Mouse (Mus musculus) hematopoietic stem cell, adult 5-6 weeks (primary cell): Measurements from ENCODE around the gene Ros1. TPM values are rescaled to one million over a fixed set of nuclear protein-coding genes. Genes with fewer than 3 reads are reported as not detected.

Source experiments
- ATAC-seq, 2 experiments: fragments of 125-278 bp in 1 of 2; replicated peaks in 1 of 2; 2 replicates each; pipeline ENCODE4 v1.8.0; 2016 to 2017; ENCODE audit warnings: inconsistent platforms in 2 of 2, mild to moderate bottlenecking in 2 of 2, moderate number of reproducible peaks in 2 of 2, low read depth in 1 of 2, moderate TSS enrichment in 1 of 2; ENCODE audit not compliant: low FRiP score in 2 of 2, poor library complexity in 2 of 2, severe bottlenecking in 2 of 2, insufficient read depth in 1 of 2, low TSS enrichment in 1 of 2
- total RNA-seq: library from RNA; stranded (forward); fragments of 172-1452, 232-1000 nt; gene quantifications from 2 replicates; pipeline ENCODE4 v1.2.3, GENCODE M21; 2017

Ros1 gene
- total RNA-seq, 1 experiment from 2014 or later: not detected

GRCm38 (mm10) chr10:52170489-52170888, 24.6 kb downstream of the Ros1 start:
- no peak for ATAC-seq

DNA sequence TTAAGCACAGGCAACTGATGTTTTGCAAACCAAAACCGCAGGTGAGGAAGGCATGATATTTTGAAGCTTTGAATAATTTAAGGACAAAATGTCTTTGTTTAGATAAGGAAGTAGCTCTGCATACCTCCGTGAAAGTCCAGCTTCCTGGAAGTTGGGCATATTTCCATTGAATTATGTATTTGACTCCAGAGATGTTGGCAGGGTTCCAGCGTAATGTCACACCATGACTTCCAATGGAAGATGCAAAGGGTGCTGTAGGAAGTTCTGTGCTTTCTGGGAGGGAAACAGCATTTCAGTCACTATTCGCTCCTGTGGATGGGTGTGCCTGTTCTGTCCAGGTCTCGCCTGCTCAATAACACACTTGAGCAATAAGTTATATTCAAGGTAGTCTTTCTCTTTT, 25.2 kb downstream of the Ros1 start:
- ATAC-seq: no peak

DNA sequence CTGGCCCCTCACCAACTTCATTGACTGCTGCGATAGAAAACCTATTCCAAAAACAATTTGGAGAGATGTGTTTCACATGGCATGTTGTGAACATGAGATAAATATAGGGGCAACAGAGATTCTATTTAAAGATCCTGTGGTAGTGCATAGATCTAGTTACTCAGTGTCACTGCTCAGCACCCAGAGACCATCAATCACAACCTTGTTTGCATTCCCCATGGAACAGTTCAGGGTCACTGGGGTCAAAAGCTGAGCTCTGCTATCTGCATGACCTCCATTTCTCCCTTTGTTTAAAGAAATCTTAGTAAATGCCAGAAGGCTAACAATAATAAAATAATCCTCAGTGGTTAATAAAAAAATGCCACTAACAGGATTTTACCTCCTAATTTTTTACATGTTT, 29.7 kb downstream of the Ros1 start:
- ATAC-seq: no peak

- ATAC-seq: no peak
Measured at GRCm38 (mm10) chr10:52160604-52161003, 34.4 kb downstream of the Ros1 start.

GRCm38 (mm10) chr10:52159704-52160103, 35.3 kb downstream of the Ros1 start:
- no peak for ATAC-seq

DNA sequence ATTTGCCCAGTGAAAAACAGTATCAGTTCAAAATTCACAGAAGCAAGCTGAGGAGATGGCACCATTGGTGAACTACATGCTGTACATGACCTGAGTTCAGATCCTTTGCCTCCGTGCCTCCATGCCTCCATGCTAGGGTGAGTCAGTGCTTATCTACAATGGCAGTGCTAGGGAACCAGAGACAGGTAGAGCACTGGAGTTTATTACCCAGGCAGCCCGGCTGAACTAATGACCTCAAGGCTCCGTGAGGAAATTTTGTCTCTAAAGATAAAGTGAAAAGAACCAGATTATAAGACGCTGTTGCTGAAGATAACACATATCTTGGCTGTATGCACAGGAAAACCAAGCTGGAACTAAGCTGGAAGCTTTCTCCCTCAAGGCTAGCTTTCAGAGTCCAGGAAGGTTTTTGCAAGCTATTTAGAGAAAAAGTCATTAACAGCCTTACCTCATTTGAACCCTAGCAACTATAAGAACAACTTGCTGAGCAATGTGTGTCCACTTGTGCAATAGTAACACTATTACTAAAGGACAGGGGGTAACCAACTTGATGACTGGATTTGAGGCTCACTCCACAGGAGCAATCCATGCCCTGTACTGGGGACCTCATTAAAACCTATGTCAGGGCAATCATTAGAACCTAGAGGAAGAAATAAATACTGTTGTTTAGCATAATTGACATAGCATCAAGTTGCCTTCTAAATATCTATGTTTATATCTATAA, 61.5 kb downstream of the Ros1 start:
- ATAC-seq: 0 out of 4 replicates have a peak, but pooled peaks of 1 of the 2 experiments have one; percentile 22

GRCm38 (mm10) chr10:52130762-52131161, 64.3 kb downstream of the Ros1 start:
- ATAC-seq: no peak

GRCm38 (mm10) chr10:52128874-52129412, 66.1 kb downstream of the Ros1 start:
- no peak for ATAC-seq

- peak; percentile 81 to 89; a peak in 3 of 4 replicates for ATAC-seq
Measured at GRCm38 (mm10) chr10:52106164-52106757, 88.8 kb downstream of the Ros1 start.

GRCm38 (mm10) chr10:52101273-52101672, 93.8 kb downstream of the Ros1 start:
- no peak for ATAC-seq

GRCm38 (mm10) chr10:52092181-52092580, 102.9 kb downstream of the Ros1 start:
- no peak for ATAC-seq

- no peak for ATAC-seq
Measured at GRCm38 (mm10) chr10:52086681-52087080, 108.4 kb downstream of the Ros1 start.

DNA sequence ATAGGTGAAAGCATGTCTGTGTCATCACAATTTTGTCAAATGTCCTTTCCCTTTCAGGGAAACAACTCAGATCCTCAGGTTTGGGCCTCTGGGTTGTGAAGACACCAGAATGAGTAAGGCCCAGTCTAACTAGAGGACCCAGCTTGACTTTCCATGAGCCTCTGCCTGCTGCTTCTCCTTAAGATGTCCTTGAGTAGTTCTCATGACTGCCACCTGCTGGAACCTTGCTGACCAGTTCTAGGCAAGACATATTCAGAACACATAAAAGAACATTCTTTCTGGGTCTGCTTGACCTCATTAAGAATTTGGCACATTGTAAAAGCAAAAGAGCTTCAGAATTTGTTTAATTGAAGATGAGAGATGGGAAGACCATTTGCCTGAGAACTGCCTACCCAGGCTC, 122.6 kb downstream of the Ros1 start:
- ATAC-seq: no peak

GRCm38 (mm10) chr10:52048287-52048686, 146.8 kb downstream of the Ros1 start:
- ATAC-seq: no peak

DNA sequence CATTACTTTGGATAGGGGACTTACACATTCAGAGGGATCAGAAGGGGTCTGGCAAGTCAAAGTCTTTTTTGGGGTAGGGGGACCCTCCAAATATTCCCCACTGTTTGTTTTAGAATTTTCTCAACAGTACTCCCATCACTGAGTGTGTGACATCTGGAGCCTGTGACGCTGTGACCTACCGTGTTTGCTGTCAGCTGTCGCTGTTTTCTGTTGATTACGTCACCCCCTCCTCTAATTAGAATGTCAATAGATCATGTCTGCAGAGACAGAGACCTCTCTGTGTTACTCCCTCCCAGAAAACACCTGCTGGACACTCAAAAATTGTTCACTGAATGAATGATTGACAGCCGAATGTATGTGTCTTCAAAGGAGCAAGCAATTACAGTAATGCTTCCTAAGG, 152.0 kb downstream of the Ros1 start:
- ATAC-seq: no peak

GRCm38 (mm10) chr10:52039392-52039791, 155.7 kb downstream of the Ros1 start:
- ATAC-seq: no peak

- ATAC-seq: no peak
Measured at GRCm38 (mm10) chr10:52033729-52034128, 161.3 kb downstream of the Ros1 start.

- ATAC-seq: peak in 1 of 2 experiments; percentile 37; a peak in 1 of 4 replicates
Measured at GRCm38 (mm10) chr10:52029421-52030080, 165.5 kb downstream of the Ros1 start.
